Mouse (Mus musculus): ENCODE data around the gene Arap1. TPM values are rescaled to one million over a fixed set of nuclear protein-coding genes. Genes with fewer than 3 reads are reported as not detected.

Arap1 gene
- polyA plus RNA-seq, 1 experiment from 2014 or later = 8.7 TPM

DNA sequence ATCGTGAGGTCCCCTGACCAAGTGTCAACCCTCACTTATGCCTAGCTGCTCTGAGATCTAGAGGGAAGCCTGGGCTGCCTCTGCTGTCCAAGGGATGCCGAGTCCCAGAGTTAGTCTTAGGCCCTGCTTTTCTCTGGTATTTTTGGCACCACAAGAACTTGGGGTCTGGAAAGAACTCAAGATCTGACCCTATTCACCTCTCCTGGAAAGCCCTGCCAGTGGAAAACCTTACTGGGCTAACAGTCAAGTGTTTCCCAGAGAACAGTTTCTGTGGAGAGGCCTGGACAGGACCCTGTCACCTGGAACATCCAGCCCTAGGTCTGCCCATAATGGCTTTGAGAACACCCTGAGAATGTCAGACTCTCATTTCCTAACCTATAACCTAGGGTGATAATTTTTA lies 876 bp upstream of the Arap1 start:
- WGBS = 70% methylated on average over 2 of the region's 2 CpGs
- Histone ChIP-seq H3K9me3 (ENCODE audit: control insufficient read depth, low read length) (no peaks in the 10 kb centered on the region), H3K4me1 (ENCODE audit: control insufficient read depth, insufficient read depth, low read length) (peaks cover 7% of the 10 kb centered on the region), H3K27ac (replicated peaks; ENCODE audit: low read depth, low read length) (no peak overlapping the region), H3K4me2 (ENCODE audit: low read length) (no peak overlapping the region), H3K9ac (replicated peaks; ENCODE audit: low read length) (no peak overlapping the region), H3K27me3 (ENCODE audit: control insufficient read depth, insufficient read depth, low read length) (peaks cover 12% of the 10 kb centered on the region; the same call in 1 of the 2 replicates), H3K36me3 (ENCODE audit: control insufficient read depth, insufficient read depth, low read length) (no peaks in the 10 kb centered on the region), H3K4me3 (replicated peaks; ENCODE audit: low read depth, low read length) (no peak overlapping the region)
- no peak for ATAC-seq (ENCODE audit: low FRiP score, low TSS enrichment)
- DNase-seq = no peak

DNA sequence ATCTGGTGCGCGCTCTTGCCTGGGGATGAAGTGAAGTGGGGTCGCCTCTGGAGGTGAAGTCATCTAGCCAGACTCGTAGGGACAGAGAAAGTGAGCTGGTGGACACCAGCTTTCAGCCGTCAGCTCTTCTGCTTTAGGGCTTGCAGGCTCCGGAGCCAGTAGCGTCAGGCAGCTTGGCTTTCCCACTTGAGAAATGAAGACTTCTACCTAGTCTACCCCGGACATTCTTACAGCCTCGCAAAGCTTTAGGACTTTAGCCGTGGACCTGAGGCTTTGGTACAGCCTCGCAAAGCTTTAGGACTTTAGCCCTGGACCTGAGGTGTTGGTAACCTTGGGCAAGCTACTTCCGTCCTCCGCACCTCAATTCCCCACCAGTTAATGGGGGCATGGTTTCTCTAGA lies 445 bp downstream of the Arap1 start:
- Histone ChIP-seq H3K4me3 (replicated peaks; ENCODE audit: low read depth, low read length) (peak overlapping the region; percentile 48), H3K9ac (replicated peaks; ENCODE audit: low read length) (peak overlapping the region; percentile 52), H3K4me2 (ENCODE audit: low read length) (peak overlapping the region; percentile 90), H3K27ac (replicated peaks; ENCODE audit: low read depth, low read length) (no peak overlapping the region), H3K36me3 (ENCODE audit: control insufficient read depth, insufficient read depth, low read length) (no peaks in the 10 kb centered on the region), H3K27me3 (ENCODE audit: control insufficient read depth, insufficient read depth, low read length) (peaks cover 12% of the 10 kb centered on the region; the same call in 1 of the 2 replicates), H3K4me1 (ENCODE audit: control insufficient read depth, insufficient read depth, low read length) (peaks cover 7% of the 10 kb centered on the region), H3K9me3 (ENCODE audit: control insufficient read depth, low read length) (no peaks in the 10 kb centered on the region)
- ATAC-seq (ENCODE audit: low FRiP score, low TSS enrichment) (no peak; the same call in 1 of the 2 replicates), DNase-seq (peak; percentile 53)
- WGBS = 7% methylated on average over 13 of the region's 13 CpGs

DNA sequence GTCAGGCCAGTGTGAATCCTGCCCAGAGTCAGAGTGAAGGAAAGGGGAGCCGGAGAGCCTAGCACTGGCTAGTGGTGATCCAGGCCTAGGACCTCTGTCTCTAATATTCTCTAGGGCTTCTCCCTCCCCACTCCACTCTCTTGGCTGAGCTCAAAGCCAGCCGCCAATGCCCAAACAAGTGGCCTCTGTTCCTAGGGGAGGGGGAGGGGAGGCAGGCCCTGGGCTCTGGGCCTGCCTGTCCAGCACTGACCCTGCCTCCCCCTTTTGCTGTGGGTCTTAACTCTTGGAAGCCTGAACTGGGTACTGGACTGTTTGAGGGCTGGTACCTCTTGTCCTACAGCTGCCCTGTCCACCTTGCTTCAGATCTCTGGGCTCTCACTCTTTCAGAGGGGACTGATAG lies 2.0 kb downstream of the Arap1 start:
- Histone ChIP-seq H3K4me3 (replicated peaks; ENCODE audit: low read depth, low read length) (no peak overlapping the region), H3K27me3 (ENCODE audit: control insufficient read depth, insufficient read depth, low read length) (peaks cover 12% of the 10 kb centered on the region; the same call in 1 of the 2 replicates), H3K9me3 (ENCODE audit: control insufficient read depth, low read length) (no peaks in the 10 kb centered on the region), H3K9ac (replicated peaks; ENCODE audit: low read length) (no peak overlapping the region), H3K36me3 (ENCODE audit: control insufficient read depth, insufficient read depth, low read length) (no peaks in the 10 kb centered on the region), H3K4me2 (ENCODE audit: low read length) (no peak overlapping the region), H3K4me1 (ENCODE audit: control insufficient read depth, insufficient read depth, low read length) (peaks cover 7% of the 10 kb centered on the region), H3K27ac (replicated peaks; ENCODE audit: low read depth, low read length) (no peak overlapping the region)
- DNase-seq = peak; percentile 40
- WGBS = 32% methylated on average over 2 of the region's 2 CpGs
- no peak for ATAC-seq (ENCODE audit: low FRiP score, low TSS enrichment)

DNA sequence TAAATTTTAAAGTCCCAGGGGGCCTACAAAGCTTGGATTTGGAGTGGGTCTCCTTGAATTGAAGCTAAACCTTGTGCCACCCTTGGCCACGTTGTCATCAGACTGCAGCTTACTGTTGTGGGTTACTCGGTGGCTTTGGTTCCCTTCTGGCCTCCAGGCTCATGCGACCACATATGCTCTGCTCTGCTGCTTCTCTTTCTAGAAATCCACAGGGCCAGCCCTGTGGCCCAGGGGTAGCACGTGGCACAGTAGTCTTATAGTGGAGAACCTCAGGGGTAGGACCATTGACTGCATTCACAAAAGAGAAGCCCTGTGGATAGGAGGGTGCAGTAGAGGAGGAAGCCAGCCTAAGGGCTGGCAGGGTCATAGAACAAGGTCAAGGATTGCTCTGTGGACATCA lies 4.5 kb downstream of the Arap1 start:
- Histone ChIP-seq H3K36me3 (ENCODE audit: control insufficient read depth, insufficient read depth, low read length) (no peaks in the 10 kb centered on the region), H3K4me3 (replicated peaks; ENCODE audit: low read depth, low read length) (no peak overlapping the region), H3K27ac (replicated peaks; ENCODE audit: low read depth, low read length) (no peak overlapping the region), H3K27me3 (ENCODE audit: control insufficient read depth, insufficient read depth, low read length) (peaks cover 12% of the 10 kb centered on the region; the same call in 1 of the 2 replicates), H3K4me1 (ENCODE audit: control insufficient read depth, insufficient read depth, low read length) (peaks cover 7% of the 10 kb centered on the region), H3K9ac (replicated peaks; ENCODE audit: low read length) (no peak overlapping the region), H3K9me3 (ENCODE audit: control insufficient read depth, low read length) (no peaks in the 10 kb centered on the region), H3K4me2 (ENCODE audit: low read length) (no peak overlapping the region)
- ATAC-seq (ENCODE audit: low FRiP score, low TSS enrichment) (no peak), DNase-seq (no peak)
- WGBS = 86% methylated on average over 4 of the region's 4 CpGs

DNA sequence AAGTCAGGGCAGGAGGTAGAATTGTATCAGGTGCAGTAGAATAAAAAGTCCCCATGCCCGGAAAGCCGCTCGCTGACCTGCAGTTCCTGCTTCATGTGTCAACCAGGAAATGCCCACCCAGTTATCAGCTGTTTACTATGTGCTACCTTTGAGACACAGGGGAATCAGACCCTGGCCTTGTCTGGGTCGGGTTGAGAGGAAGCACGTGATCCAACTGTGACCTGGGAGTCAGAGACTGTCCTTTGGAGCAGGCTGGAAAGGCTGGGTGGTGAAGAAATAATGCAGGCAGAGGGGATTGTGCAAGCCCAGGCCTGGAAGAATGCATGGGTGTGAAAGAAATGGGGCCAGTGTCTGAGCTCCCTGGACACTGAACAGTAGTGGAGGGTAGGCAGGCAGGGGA lies 6.6 kb downstream of the Arap1 start:
- no peaks in the 10 kb centered on the region for H3K4me1 ChIP-seq (ENCODE audit: control insufficient read depth, insufficient read depth, low read length)
- H3K9ac ChIP-seq (replicated peaks; ENCODE audit: low read length) = no peak overlapping the region
- no peaks in the 10 kb centered on the region for H3K9me3 ChIP-seq (ENCODE audit: control insufficient read depth, low read length)
- peaks cover 1% of the 10 kb centered on the region; the same call in 1 of the 2 replicates for H3K27me3 ChIP-seq (ENCODE audit: control insufficient read depth, insufficient read depth, low read length)
- ATAC-seq (ENCODE audit: low FRiP score, low TSS enrichment) (no peak), DNase-seq (no peak)
- 76% methylated on average over 5 of the region's 5 CpGs for WGBS
- no peak overlapping the region for H3K27ac ChIP-seq (replicated peaks; ENCODE audit: low read depth, low read length)
- H3K4me2 ChIP-seq (ENCODE audit: low read length) = no peak overlapping the region
- H3K4me3 ChIP-seq (replicated peaks; ENCODE audit: low read depth, low read length) = no peak overlapping the region
- no peaks in the 10 kb centered on the region for H3K36me3 ChIP-seq (ENCODE audit: control insufficient read depth, insufficient read depth, low read length)

DNA sequence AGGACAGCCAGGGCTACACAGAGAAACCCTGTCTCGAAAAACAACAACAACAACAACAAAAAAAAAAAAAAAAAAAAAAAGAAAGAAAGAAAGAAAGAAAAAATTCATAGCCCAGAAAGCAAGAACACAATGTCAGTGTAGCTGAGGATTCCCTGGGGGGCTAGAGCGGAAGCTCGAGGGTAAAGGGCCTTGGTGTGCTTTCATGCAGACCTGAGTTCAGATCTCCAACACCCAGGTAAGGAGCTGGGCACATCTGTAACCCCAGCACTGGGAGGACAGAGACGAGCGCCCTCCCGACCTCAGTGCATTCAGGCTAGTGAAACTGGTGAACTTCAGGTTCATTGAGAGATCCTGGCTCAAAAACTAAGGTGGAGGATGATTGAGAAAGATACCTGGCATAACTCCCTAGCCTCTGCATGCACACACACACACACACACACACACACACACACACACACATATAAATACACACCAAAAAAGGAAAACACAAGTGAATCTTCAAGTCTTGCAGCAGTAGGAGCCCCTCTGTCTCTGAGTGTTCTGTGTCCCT lies 7.8 kb downstream of the Arap1 start:
- Histone ChIP-seq H3K4me2 (ENCODE audit: low read length) (no peak overlapping the region), H3K27me3 (ENCODE audit: control insufficient read depth, insufficient read depth, low read length) (no peaks in the 10 kb centered on the region), H3K27ac (replicated peaks; ENCODE audit: low read depth, low read length) (no peak overlapping the region), H3K4me3 (replicated peaks; ENCODE audit: low read depth, low read length) (no peak overlapping the region), H3K4me1 (ENCODE audit: control insufficient read depth, insufficient read depth, low read length) (no peaks in the 10 kb centered on the region), H3K36me3 (ENCODE audit: control insufficient read depth, insufficient read depth, low read length) (no peaks in the 10 kb centered on the region), H3K9me3 (ENCODE audit: control insufficient read depth, low read length) (no peaks in the 10 kb centered on the region), H3K9ac (replicated peaks; ENCODE audit: low read length) (no peak overlapping the region)
- WGBS = 92% methylated on average over 6 of the region's 6 CpGs
- no peak for ATAC-seq (ENCODE audit: low FRiP score, low TSS enrichment)
- no peak for DNase-seq

DNA sequence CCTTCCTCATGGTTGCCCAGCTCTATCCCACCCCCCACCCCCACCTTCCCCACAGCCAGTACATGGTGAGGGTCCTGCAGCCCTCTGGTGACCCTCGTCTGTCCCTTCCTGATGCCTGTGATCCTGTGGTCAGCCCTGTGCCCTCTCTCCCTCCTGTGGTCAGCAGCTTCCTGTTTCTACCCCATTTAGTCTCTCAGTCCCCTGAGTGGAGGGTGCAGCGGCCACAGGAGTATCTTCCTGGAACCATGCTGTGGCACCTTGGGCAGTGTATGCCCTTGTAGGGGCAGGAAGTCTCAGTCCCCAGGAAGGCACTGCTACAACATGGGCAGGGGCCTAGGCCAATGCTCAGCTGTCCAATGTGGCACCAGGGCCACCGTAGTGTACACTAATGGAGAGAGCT lies 9.0 kb downstream of the Arap1 start:
- WGBS = 64% methylated on average over 3 of the region's 3 CpGs
- Histone ChIP-seq H3K27me3 (ENCODE audit: control insufficient read depth, insufficient read depth, low read length) (no peaks in the 10 kb centered on the region), H3K9me3 (ENCODE audit: control insufficient read depth, low read length) (no peaks in the 10 kb centered on the region), H3K4me2 (ENCODE audit: low read length) (no peak overlapping the region), H3K9ac (replicated peaks; ENCODE audit: low read length) (no peak overlapping the region), H3K27ac (replicated peaks; ENCODE audit: low read depth, low read length) (no peak overlapping the region), H3K4me1 (ENCODE audit: control insufficient read depth, insufficient read depth, low read length) (no peaks in the 10 kb centered on the region), H3K4me3 (replicated peaks; ENCODE audit: low read depth, low read length) (no peak overlapping the region), H3K36me3 (ENCODE audit: control insufficient read depth, insufficient read depth, low read length) (no peaks in the 10 kb centered on the region)
- no peak for ATAC-seq (ENCODE audit: low FRiP score, low TSS enrichment)
- no peak for DNase-seq

DNA sequence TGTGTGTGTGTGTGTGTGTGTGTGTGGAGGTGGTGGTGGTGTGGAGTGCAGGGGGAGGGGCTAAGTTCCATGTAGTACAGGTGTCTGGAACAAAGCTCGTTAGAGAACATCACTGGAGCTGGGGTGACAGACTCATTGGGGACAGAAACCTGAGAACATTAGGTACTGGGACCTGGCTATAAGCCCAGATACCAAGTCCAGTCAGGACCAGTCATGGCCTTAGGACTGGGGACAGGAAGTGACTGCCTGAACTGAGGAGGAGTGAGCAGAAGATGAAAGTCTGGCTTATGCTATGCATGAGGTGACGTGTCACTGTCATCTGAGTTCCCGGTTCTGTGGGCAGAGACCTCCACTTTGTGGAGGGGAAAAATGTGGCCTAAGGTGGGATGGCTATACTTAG lies 12.5 kb downstream of the Arap1 start:
- no peak overlapping the region for H3K4me3 ChIP-seq (replicated peaks; ENCODE audit: low read depth, low read length)
- ATAC-seq (ENCODE audit: low FRiP score, low TSS enrichment) (no peak), DNase-seq (no peak)
- 83% methylated on average over 3 of the region's 3 CpGs for WGBS
- no peaks in the 10 kb centered on the region for H3K9me3 ChIP-seq (ENCODE audit: control insufficient read depth, low read length)
- no peak overlapping the region for H3K27ac ChIP-seq (replicated peaks; ENCODE audit: low read depth, low read length)
- no peak overlapping the region for H3K4me2 ChIP-seq (ENCODE audit: low read length)
- H3K27me3 ChIP-seq (ENCODE audit: control insufficient read depth, insufficient read depth, low read length) = no peaks in the 10 kb centered on the region
- H3K4me1 ChIP-seq (ENCODE audit: control insufficient read depth, insufficient read depth, low read length) = no peaks in the 10 kb centered on the region
- no peaks in the 10 kb centered on the region for H3K36me3 ChIP-seq (ENCODE audit: control insufficient read depth, insufficient read depth, low read length)
- no peak overlapping the region for H3K9ac ChIP-seq (replicated peaks; ENCODE audit: low read length)

DNA sequence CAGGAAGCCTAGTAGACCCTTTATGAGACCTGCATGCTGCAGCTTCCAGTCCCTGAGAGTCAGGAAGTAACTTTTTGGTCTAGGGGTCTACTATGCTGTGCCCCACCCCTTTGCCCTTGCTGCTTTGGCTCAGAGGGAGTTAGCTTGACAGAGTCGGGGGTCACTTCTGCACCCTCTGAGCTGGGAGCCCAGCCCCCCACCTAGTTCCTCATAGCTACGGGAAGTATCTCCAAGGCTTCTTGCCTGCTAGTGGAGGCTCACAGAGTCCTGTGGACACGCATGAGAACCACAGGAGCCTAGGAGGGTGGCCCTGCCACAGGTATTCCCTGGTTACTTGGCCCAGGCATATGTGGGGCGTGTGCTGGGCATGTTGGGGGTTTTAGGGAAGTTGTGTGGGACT lies 13.2 kb downstream of the Arap1 start:
- H3K27ac ChIP-seq (replicated peaks; ENCODE audit: low read depth, low read length) = no peak overlapping the region
- H3K36me3 ChIP-seq (ENCODE audit: control insufficient read depth, insufficient read depth, low read length) = no peaks in the 10 kb centered on the region
- H3K4me1 ChIP-seq (ENCODE audit: control insufficient read depth, insufficient read depth, low read length) = no peaks in the 10 kb centered on the region
- ATAC-seq (ENCODE audit: low FRiP score, low TSS enrichment) (no peak), DNase-seq (no peak)
- H3K4me2 ChIP-seq (ENCODE audit: low read length) = no peak overlapping the region
- no peak overlapping the region for H3K4me3 ChIP-seq (replicated peaks; ENCODE audit: low read depth, low read length)
- H3K9ac ChIP-seq (replicated peaks; ENCODE audit: low read length) = no peak overlapping the region
- no peaks in the 10 kb centered on the region for H3K9me3 ChIP-seq (ENCODE audit: control insufficient read depth, low read length)
- H3K27me3 ChIP-seq (ENCODE audit: control insufficient read depth, insufficient read depth, low read length) = no peaks in the 10 kb centered on the region
- WGBS = 80% methylated on average over 4 of the region's 4 CpGs
